Mouse (Mus musculus) spleen, adult 2 months (tissue): ENCODE results near the gene Atp6v0c.

ENCODE experiments used
- CTCF ChIP-seq: fragments of 200-500 bp; IDR thresholded peaks from 2 replicates; pipeline ENCODE4 v1.5.1; 2011; ENCODE audit warnings: mild to moderate bottlenecking, inconsistent platforms; ENCODE audit not compliant: insufficient read depth, insufficient read length, insufficient replicate concordance; ENCODE audit errors: extremely low read depth
- POLR2A ChIP-seq: fragments of 200-500 bp; IDR thresholded peaks from 2 replicates; pipeline ENCODE4 v1.6.1; 2011; ENCODE audit warnings: low read depth, low read length, inconsistent platforms

DNA sequence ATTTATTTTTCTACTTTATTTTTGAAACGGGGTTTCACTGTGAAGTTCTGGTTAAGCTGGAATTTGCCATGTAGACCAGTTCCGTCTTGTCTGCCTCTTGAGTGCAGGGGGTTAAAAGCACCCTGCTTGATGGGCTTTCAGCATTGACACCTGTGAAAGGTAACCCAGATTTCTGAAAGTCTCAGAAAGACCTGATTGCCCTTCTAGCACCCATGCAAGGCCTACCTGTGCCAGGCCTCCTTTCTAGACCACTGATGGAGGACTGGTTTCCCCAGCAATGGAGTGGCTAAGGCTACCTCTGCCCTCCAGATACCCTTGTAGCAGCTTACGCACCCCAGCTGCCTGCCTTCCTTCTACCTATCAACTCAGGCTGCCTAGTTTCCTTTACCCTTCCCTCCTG is 623 bp upstream of the Atp6v0c start:
- TF ChIP-seq CTCF: no peak
- TF ChIP-seq POLR2A: no peak
